Mouse (Mus musculus): ENCODE measurements around the gene Lrrc49.

Lrrc49 gene

DNA sequence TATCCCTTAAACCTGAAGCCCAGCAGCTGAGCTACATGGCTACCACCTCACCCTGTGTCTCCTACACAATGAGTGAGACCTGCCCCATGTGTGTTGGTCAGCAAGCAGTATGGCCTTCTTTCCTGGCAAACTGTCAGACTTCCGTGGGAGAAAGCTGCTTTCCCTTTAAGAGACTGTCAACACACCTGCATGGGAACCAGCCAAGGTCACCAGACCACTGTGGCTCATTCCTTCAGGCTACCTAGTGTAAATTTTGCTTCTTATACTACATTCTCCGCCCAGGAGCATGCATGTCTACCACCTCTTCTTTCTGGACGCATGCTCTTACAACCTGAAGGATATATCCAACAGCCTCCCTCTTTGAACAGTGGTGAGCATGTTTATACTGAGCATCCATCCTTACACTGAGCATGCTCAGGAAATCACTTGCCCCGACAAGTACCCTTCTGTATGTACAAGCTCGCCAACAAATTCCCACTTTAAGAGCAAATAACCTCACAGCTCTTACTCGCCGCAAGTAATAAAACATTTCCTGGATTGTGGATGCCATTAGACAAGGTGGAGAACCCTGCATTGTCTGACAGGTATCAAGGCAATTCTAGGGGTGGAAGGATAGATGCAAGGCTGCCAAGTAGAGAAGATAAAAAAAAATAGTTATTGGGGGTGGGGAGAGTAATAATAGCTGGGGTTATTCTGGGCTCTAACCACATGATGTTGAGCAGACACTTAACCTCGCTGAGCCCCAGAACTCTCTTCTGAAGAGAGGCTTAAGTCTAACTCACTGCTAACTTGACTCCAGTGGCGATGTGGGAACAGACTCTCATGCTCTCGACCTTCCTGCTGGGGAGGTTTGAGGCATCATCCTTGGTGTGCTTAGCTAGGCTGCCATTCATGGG is 158.4 kb downstream of the Lrrc49 start:
- DNase-seq = no peak

GRCm38 (mm10) chr9:60528269-60528668 is 159.7 kb downstream of the Lrrc49 start:
- DNase-seq = no peak

- DNase-seq = no peak
Measured at GRCm38 (mm10) chr9:60527836-60528235, 160.1 kb downstream of the Lrrc49 start.

- no peak for DNase-seq
Measured at GRCm38 (mm10) chr9:60527051-60527450, 160.9 kb downstream of the Lrrc49 start.

GRCm38 (mm10) chr9:60526195-60526594 is 161.8 kb downstream of the Lrrc49 start:
- no peak for DNase-seq

DNA sequence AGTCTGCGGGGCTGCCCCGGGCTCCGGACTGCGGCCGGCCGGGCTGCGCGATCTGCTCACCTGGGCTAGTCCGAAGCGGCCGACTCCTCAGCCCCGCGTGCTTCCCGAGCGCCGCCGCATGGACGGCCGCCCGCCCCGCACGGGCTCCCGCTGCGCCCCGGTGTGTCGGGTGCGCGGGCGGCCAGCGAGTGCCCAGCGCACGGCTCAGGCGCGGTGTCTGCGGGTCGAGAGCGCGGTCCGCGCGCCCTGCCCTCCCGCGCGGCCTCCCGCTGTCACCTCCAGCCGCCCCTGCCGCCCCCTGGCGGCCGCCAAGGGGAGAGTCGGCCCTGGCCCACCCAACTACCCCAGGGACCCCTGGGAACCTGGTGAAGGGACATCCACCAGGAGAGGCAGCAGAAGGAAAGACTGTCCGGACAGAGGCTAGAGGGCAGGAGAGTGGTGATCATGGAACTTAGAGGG is 166.1 kb downstream of the Lrrc49 start, which contains the start of gene Thsd4:
Gene Thsd4, minus strand, starts transcription at position 241 of the 459 bp plus-strand sequence.
- DNase-seq = no peak

DNA sequence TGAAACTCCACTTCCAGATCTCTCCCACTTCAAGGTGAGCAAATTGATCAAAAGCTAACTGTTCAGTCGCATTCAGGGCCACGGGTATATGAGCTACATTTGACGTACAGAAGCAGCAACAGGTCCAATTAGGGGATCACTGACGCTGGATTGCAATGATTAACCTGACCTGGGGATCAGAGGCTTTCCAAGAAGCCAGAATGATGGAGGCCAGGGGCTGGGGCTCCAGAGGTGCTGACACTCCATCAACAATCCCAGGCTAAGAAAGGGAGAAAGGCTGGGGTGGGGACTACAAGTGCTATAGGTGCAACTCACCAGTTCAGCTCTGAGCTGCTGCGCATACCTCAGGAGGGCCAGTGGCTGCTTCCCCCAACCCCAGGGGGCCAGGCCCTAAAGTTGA is 166.8 kb downstream of the Lrrc49 start:
- no peak for DNase-seq

DNA sequence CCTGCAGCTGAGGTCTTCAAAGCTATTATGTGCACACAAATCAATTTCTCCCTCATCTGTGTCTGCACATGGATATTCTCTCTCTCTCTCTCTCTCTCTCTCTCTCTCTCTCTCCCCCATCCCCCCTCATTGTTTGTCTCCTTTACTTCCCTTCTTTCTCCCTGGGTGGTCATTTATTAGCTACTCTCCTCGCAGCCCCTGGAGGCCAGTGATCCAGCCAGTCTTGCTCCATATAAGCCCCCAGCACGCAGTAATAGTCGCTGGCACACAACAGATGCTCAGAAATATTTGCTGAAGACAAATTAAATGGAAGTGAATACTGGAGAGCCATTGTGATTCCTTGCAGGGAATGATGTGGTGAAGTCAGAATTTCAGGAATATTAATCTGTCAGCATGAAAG is 168.4 kb downstream of the Lrrc49 start:
- DNase-seq = no peak

Data from thymus, adult 18-20 months (tissue).